16 mouse cellular contexts compared by ENCODE assay signal in genomic region chr14:25641067-25641466, GRCm38 (mm10). TPM values are rescaled to one million over a fixed set of nuclear protein-coding genes. Genes with fewer than 3 reads are reported as not detected.
DNase-seq lines count a peak whose midpoint lies in the region; ATAC-seq and TF ChIP-seq lines count a peak whose summit lies in the region.
"Had no signal": no experiment of that assay in that cellular context is flagged by ENCODE, and none has a peak within 500 bp of the region (broad histone marks: within the 10 kb centered on the region; RNA-seq: fewer than 3 reads in every experiment).

No protein-coding gene starts in this region.

- no peaks in the 10 kb centered on the region for H3K9me3 ChIP-seq in heart, embryonic 12.5 days (replicated peaks)
- no peaks in the 10 kb centered on the region for H3K9me3 ChIP-seq in hindbrain, postnatal 0 days (ENCODE audit: low read length)
- H3K9me3 ChIP-seq in hindbrain, embryonic 10.5 days = no peaks in the 10 kb centered on the region
- H3K9me3 ChIP-seq: embryonic facial prominence, embryonic 10.5 days; limb, embryonic 10.5 days; liver, embryonic 12.5 days; lung, embryonic 15.5 days had no signal

- H3K4me3 ChIP-seq in heart, embryonic 12.5 days = no peak overlapping the region
- H3K4me3 ChIP-seq in hindbrain, postnatal 0 days (ENCODE audit: low read length) = no peak overlapping the region
- no peak overlapping the region for H3K4me3 ChIP-seq in hindbrain, embryonic 10.5 days
- no peak overlapping the region for H3K4me3 ChIP-seq in kidney, adult 2 months (ENCODE audit: insufficient read depth, low read depth, low read length)
- H3K4me3 ChIP-seq: embryonic facial prominence, embryonic 10.5 days; limb, embryonic 10.5 days; liver, embryonic 12.5 days; lung, embryonic 15.5 days had no signal

- peaks cover 66% of the 10 kb centered on the region for H3K4me1 ChIP-seq in heart, embryonic 12.5 days (replicated peaks)
- H3K4me1 ChIP-seq in hindbrain, postnatal 0 days (ENCODE audit: insufficient read depth, low read length) = peaks cover under 1% of the 10 kb centered on the region
- peaks cover 32% of the 10 kb centered on the region for H3K4me1 ChIP-seq in hindbrain, embryonic 10.5 days (replicated peaks)
- H3K4me1 ChIP-seq in kidney, adult 2 months (ENCODE audit: control insufficient read depth, insufficient read depth, low read length) = no peaks in the 10 kb centered on the region
- H3K4me1 ChIP-seq: lung, embryonic 15.5 days had no signal

- H3K27ac ChIP-seq in heart, embryonic 12.5 days (ENCODE audit: poor library complexity, severe bottlenecking) = peak overlapping the region; percentile 86
- H3K27ac ChIP-seq in hindbrain, postnatal 0 days = 0 out of 2 replicates have a peak overlapping the region, but pooled peaks have one; percentile 51
- H3K27ac ChIP-seq in hindbrain, embryonic 10.5 days = no peak overlapping the region
- no peak overlapping the region for H3K27ac ChIP-seq in kidney, adult 2 months (ENCODE audit: insufficient read depth, low read depth, low read length)
- H3K27ac ChIP-seq: embryonic facial prominence, embryonic 10.5 days; liver, embryonic 12.5 days; lung, embryonic 15.5 days; macrophage had no signal

- TF ChIP-seq POLR2A in kidney, adult 2 months (IDR thresholded peaks at IDR 0.05; ENCODE audit: low read depth, low read length) = no peak

- no peak for TF ChIP-seq CTCF in hindbrain, postnatal 0 days (IDR thresholded peaks at IDR 0.05; ENCODE audit: low read depth)
- TF ChIP-seq CTCF in kidney, adult 2 months (conservative IDR thresholded peaks at IDR 0.05; ENCODE audit: insufficient read depth, insufficient read length, low read depth, low read length) = no peak

- no peak overlapping the region for H3K9ac ChIP-seq in heart, embryonic 12.5 days
- H3K9ac ChIP-seq in hindbrain, postnatal 0 days (replicated peaks; ENCODE audit: low read length) = no peak overlapping the region
- H3K9ac ChIP-seq: liver, embryonic 12.5 days; lung, embryonic 15.5 days had no signal

- H3K4me2 ChIP-seq in heart, embryonic 12.5 days = no peak overlapping the region
- H3K4me2 ChIP-seq in hindbrain, postnatal 0 days (ENCODE audit: low read depth, low read length) = no peak overlapping the region
- H3K4me2 ChIP-seq: liver, embryonic 12.5 days; lung, embryonic 15.5 days had no signal

- WGBS in heart, embryonic 12.5 days = 82% methylated on average over 6 of the region's 6 CpGs
- 79% methylated on average over 6 of the region's 6 CpGs for WGBS in hindbrain, postnatal 0 days
- WGBS in hindbrain, embryonic 10.5 days = 87% methylated on average over 6 of the region's 6 CpGs
- WGBS in kidney, adult 2 months = 71% methylated on average over 6 of the region's 6 CpGs

- H3K36me3 ChIP-seq in heart, embryonic 12.5 days = peaks cover 72% of the 10 kb centered on the region
- peaks cover 52% of the 10 kb centered on the region for H3K36me3 ChIP-seq in hindbrain, postnatal 0 days (ENCODE audit: insufficient read depth, low read length)
- H3K36me3 ChIP-seq in hindbrain, embryonic 10.5 days = peaks cover 100% of the 10 kb centered on the region
- H3K36me3 ChIP-seq in kidney, adult 2 months (ENCODE audit: control insufficient read depth, insufficient read depth, low read length) = no peaks in the 10 kb centered on the region

- H3K27me3 ChIP-seq in heart, embryonic 12.5 days (replicated peaks) = no peaks in the 10 kb centered on the region
- no peaks in the 10 kb centered on the region for H3K27me3 ChIP-seq in hindbrain, postnatal 0 days (ENCODE audit: insufficient read depth, low read length)
- H3K27me3 ChIP-seq in hindbrain, embryonic 10.5 days (ENCODE audit: insufficient read depth, poor library complexity, severe bottlenecking) = no peaks in the 10 kb centered on the region
- no peaks in the 10 kb centered on the region for H3K27me3 ChIP-seq in kidney, adult 2 months (replicated peaks; ENCODE audit: control insufficient read depth, insufficient read depth, low read length)
- H3K27me3 ChIP-seq: liver, embryonic 12.5 days; lung, embryonic 15.5 days had no signal

- ATAC-seq in cerebellum, adult (ENCODE audit: insufficient number of reproducible peaks, low FRiP score, low TSS enrichment) = 0 out of 2 replicates have a peak, but pooled peaks have one; percentile 28
- no peak for ATAC-seq in heart, embryonic 12.5 days (ENCODE audit: insufficient number of reproducible peaks, low FRiP score)
- ATAC-seq in hindbrain, postnatal 0 days = no peak
- ATAC-seq: forebrain, embryonic 14.5 days had no signal

- no peak for DNase-seq in cerebellum, adult 11 months
- no peak for DNase-seq in heart, adult 9 months (ENCODE audit: low spot score in 2 of 2)
- DNase-seq in hindbrain, postnatal 0 days (ENCODE audit: low spot score) = no peak
- no peak for DNase-seq in hindbrain, embryonic 10.5 days (ENCODE audit: low spot score)
- DNase-seq in brain, adult 2 months (ENCODE audit: low read depth, low spot score) = peak; percentile 73
- no peak for DNase-seq in kidney, adult 2 months
- DNase-seq: kidney, postnatal 14 days; thymus, adult 18-20 months had no signal

RNA-seq across cellular contexts. Expression of gene Ppif, which starts 52.9 kb away (rescaled TPM):
- 101 and 104 TPM in 2 replicates for polyA plus RNA-seq in heart, embryonic 12.5 days (2016; fragmentation: Nextera tagmentation; extraction: Ambion mirVana)
- 55.3 and 55.4 TPM in 2 replicates for total RNA-seq in hindbrain, postnatal 0 days (2014; rRNA removed)
- 46.1 and 46.7 TPM in 2 replicates for polyA plus RNA-seq in hindbrain, postnatal 0 days (2015; fragmentation: Nextera tagmentation; extraction: Ambion mirVana)
- polyA plus RNA-seq in hindbrain, embryonic 10.5 days (2016; fragmentation: Nextera tagmentation; extraction: Ambion mirVana) = 47.3 and 55.7 TPM in 2 replicates
- 164 and 168 TPM in 2 replicates for polyA plus RNA-seq in kidney, adult 2 months (2012; rRNA removed)

Comparison
In these comparisons a context has a peak if more than half of its experiments do, and no peak if none do; other contexts are left out.
1. H3K27ac ChIP-seq: peak in heart, embryonic 12.5 days (single experiment) and hindbrain, postnatal 0 days (single experiment); none in hindbrain, embryonic 10.5 days (single experiment) and kidney, adult 2 months (single experiment).